Mouse (Mus musculus): ENCODE results near the gene Ttyh1. TPM values are rescaled to one million over a fixed set of nuclear protein-coding genes. Genes with fewer than 3 reads are reported as not detected.

Gene Ttyh1
- polyA plus RNA-seq, 2 experiments, result 1.9 to 4.8 TPM

GRCm38 (mm10) chr7:4167098-4167497 is 47.9 kb downstream of the Ttyh1 start:
- Histone ChIP-seq H3K4me2 (replicated peaks; ENCODE audit: low read depth, low read length, severe bottlenecking) (no peak overlapping the region), H3K9me3 (ENCODE audit: control insufficient read depth, low read length) (no peaks in the 10 kb centered on the region), H3K36me3 (ENCODE audit: control insufficient read depth, insufficient read depth, low read length) (no peaks in the 10 kb centered on the region), H3K9ac (ENCODE audit: low read depth, low read length, severe bottlenecking) (no peak overlapping the region), H3K27ac (replicated peaks; ENCODE audit: low read depth, low read length) (no peak overlapping the region), H3K4me3 (replicated peaks; ENCODE audit: low read length) (no peak overlapping the region), H3K4me1 (ENCODE audit: control insufficient read depth, insufficient read depth, low read length) (peaks cover 14% of the 10 kb centered on the region), H3K27me3 (ENCODE audit: control insufficient read depth, insufficient read depth, low read length) (no peaks in the 10 kb centered on the region)
- ATAC-seq (ENCODE audit: low FRiP score, low read depth) (no peak), DNase-seq (ENCODE audit: low spot score) (no peak)
- TF ChIP-seq POLR2A (IDR thresholded peaks at IDR 0.05; ENCODE audit: borderline replicate concordance, extremely low read depth, insufficient read depth, insufficient read length), result no peak

GRCm38 (mm10) chr7:4170193-4170938 is 51.2 kb downstream of the Ttyh1 start:
- Histone ChIP-seq H3K4me3 (replicated peaks; ENCODE audit: low read length) (no peak overlapping the region), H3K9ac (ENCODE audit: low read depth, low read length, severe bottlenecking) (no peak overlapping the region), H3K9me3 (ENCODE audit: control insufficient read depth, low read length) (no peaks in the 10 kb centered on the region), H3K4me1 (ENCODE audit: control insufficient read depth, insufficient read depth, low read length) (peaks cover 2% of the 10 kb centered on the region), H3K4me2 (replicated peaks; ENCODE audit: low read depth, low read length, severe bottlenecking) (no peak overlapping the region), H3K27ac (replicated peaks; ENCODE audit: low read depth, low read length) (no peak overlapping the region), H3K27me3 (ENCODE audit: control insufficient read depth, insufficient read depth, low read length) (no peaks in the 10 kb centered on the region), H3K36me3 (ENCODE audit: control insufficient read depth, insufficient read depth, low read length) (no peaks in the 10 kb centered on the region)
- WGBS, result 83% methylated on average over 6 of the region's 6 CpGs
- ATAC-seq (ENCODE audit: low FRiP score, low read depth) (no peak), DNase-seq (ENCODE audit: low spot score) (no peak)
- no peak for TF ChIP-seq POLR2A (IDR thresholded peaks at IDR 0.05; ENCODE audit: borderline replicate concordance, extremely low read depth, insufficient read depth, insufficient read length)

GRCm38 (mm10) chr7:4178438-4178837 is 59.2 kb downstream of the Ttyh1 start:
- no peak overlapping the region for H3K27ac ChIP-seq (replicated peaks; ENCODE audit: low read depth, low read length)
- 33% methylated on average over 3 of the region's 3 CpGs for WGBS
- peak; percentile 57 for DNase-seq (ENCODE audit: low spot score)
- no peaks in the 10 kb centered on the region for H3K4me1 ChIP-seq (ENCODE audit: control insufficient read depth, insufficient read depth, low read length)
- ATAC-seq (ENCODE audit: low FRiP score, low read depth), result no peak
- H3K9me3 ChIP-seq (ENCODE audit: control insufficient read depth, low read length), result no peaks in the 10 kb centered on the region
- H3K9ac ChIP-seq (ENCODE audit: low read depth, low read length, severe bottlenecking), result no peak overlapping the region
- no peaks in the 10 kb centered on the region for H3K36me3 ChIP-seq (ENCODE audit: control insufficient read depth, insufficient read depth, low read length)
- TF ChIP-seq POLR2A (IDR thresholded peaks at IDR 0.05; ENCODE audit: borderline replicate concordance, extremely low read depth, insufficient read depth, insufficient read length), result no peak
- no peaks in the 10 kb centered on the region for H3K27me3 ChIP-seq (ENCODE audit: control insufficient read depth, insufficient read depth, low read length)
- H3K4me2 ChIP-seq (replicated peaks; ENCODE audit: low read depth, low read length, severe bottlenecking), result no peak overlapping the region
- no peak overlapping the region for H3K4me3 ChIP-seq (replicated peaks; ENCODE audit: low read length)

Other genes with a start within 250 kb of the Ttyh1 start
- 0.05 and 0.14 TPM in 2 replicates for gene Gm14548, start 221.3 kb upstream of the Ttyh1 start, polyA plus RNA-seq (2012; rRNA removed)
- gene Gm14548, start 221.3 kb upstream of the Ttyh1 start, polyA plus RNA-seq (2014; fragmentation: Nextera tagmentation; extraction: Ambion mirVana), result 0.23 TPM in 1 of 2 replicates, not detected in the other
- gene Lilra6, start 203.9 kb upstream of the Ttyh1 start, polyA plus RNA-seq (2012; rRNA removed), result 0.09 and 0.27 TPM in 2 replicates
- not detected in 2 replicates for gene Lilra6, start 203.9 kb upstream of the Ttyh1 start, polyA plus RNA-seq (2014; fragmentation: Nextera tagmentation; extraction: Ambion mirVana)
- 0.40 and 0.59 TPM in 2 replicates for gene Lair1, start 56.2 kb upstream of the Ttyh1 start, polyA plus RNA-seq (2012; rRNA removed)
- gene Lair1, start 56.2 kb upstream of the Ttyh1 start, polyA plus RNA-seq (2014; fragmentation: Nextera tagmentation; extraction: Ambion mirVana), result 0.91 and 1.2 TPM in 2 replicates
- gene Leng8, start 17.6 kb downstream of the Ttyh1 start, polyA plus RNA-seq (2012; rRNA removed), result 365 and 505 TPM in 2 replicates
- gene Leng8, start 17.6 kb downstream of the Ttyh1 start, polyA plus RNA-seq (2014; fragmentation: Nextera tagmentation; extraction: Ambion mirVana), result 45.8 and 53.6 TPM in 2 replicates
- gene Leng9, start 31.0 kb downstream of the Ttyh1 start, polyA plus RNA-seq (2012; rRNA removed), result 3.6 and 3.9 TPM in 2 replicates
- gene Leng9, start 31.0 kb downstream of the Ttyh1 start, polyA plus RNA-seq (2014; fragmentation: Nextera tagmentation; extraction: Ambion mirVana), result 3.4 and 3.9 TPM in 2 replicates
- gene Cdc42ep5, start 45.5 kb downstream of the Ttyh1 start, polyA plus RNA-seq (2012; rRNA removed), result 79.3 and 96.0 TPM in 2 replicates
- 83.2 and 89.0 TPM in 2 replicates for gene Cdc42ep5, start 45.5 kb downstream of the Ttyh1 start, polyA plus RNA-seq (2014; fragmentation: Nextera tagmentation; extraction: Ambion mirVana)
- 0.06 TPM in 1 of 2 replicates, not detected in the other for gene Lilra5, start 118.3 kb downstream of the Ttyh1 start, polyA plus RNA-seq (2012; rRNA removed)
- 0.10 TPM in 1 of 2 replicates, not detected in the other for gene Lilra5, start 118.3 kb downstream of the Ttyh1 start, polyA plus RNA-seq (2014; fragmentation: Nextera tagmentation; extraction: Ambion mirVana)
- gene Ncr1, start 218.3 kb downstream of the Ttyh1 start, polyA plus RNA-seq (2012; rRNA removed), result not detected in 2 replicates
- not detected in 2 replicates for gene Ncr1, start 218.3 kb downstream of the Ttyh1 start, polyA plus RNA-seq (2014; fragmentation: Nextera tagmentation; extraction: Ambion mirVana)

Data from limb, embryonic 14.5 days (tissue).